Mouse (Mus musculus): ENCODE data around the gene Tspan10. TPM values are rescaled to one million over a fixed set of nuclear protein-coding genes. Genes with fewer than 3 reads are reported as not detected.

The Tspan10 gene
- polyA plus RNA-seq, 1 experiment: 0.54 TPM

- DNase-seq (ENCODE audit: extremely low spot score in 1 of 2, low spot score in 1 of 2): peak in 1 of 2 experiments; percentile 19
These were observed 49.8 kb downstream of the Tspan10 start for GRCm38 (mm10) chr11:120492024-120492877.

- DNase-seq (ENCODE audit: extremely low spot score in 1 of 2, low spot score in 1 of 2): no peak
These were observed 50.4 kb downstream of the Tspan10 start for GRCm38 (mm10) chr11:120492878-120493203.

- no peak for DNase-seq (ENCODE audit: extremely low spot score in 1 of 2, low spot score in 1 of 2)
These were observed 50.9 kb downstream of the Tspan10 start for GRCm38 (mm10) chr11:120493351-120493750.

- DNase-seq (ENCODE audit: extremely low spot score in 1 of 2, low spot score in 1 of 2): no peak
These were observed 51.5 kb downstream of the Tspan10 start for GRCm38 (mm10) chr11:120493911-120494310.

Other genes starting within 250 kb of the Tspan10 start
- 16.9 and 17.2 TPM in 2 replicates for gene Bahcc1, start 209.7 kb upstream of the Tspan10 start, polyA plus RNA-seq (2012; rRNA removed)
- gene Actg1, start 94.1 kb upstream of the Tspan10 start, polyA plus RNA-seq (2012; rRNA removed): 1,138 and 1,210 TPM in 2 replicates
- gene Fscn2, start 81.1 kb upstream of the Tspan10 start, polyA plus RNA-seq (2012; rRNA removed): 0.67 and 0.82 TPM in 2 replicates
- gene Faap100, start 63.9 kb upstream of the Tspan10 start, polyA plus RNA-seq (2012; rRNA removed): 27.6 and 27.8 TPM in 2 replicates
- gene Nploc4, start 4.9 kb upstream of the Tspan10 start, polyA plus RNA-seq (2012; rRNA removed): 52.9 and 60.2 TPM in 2 replicates
- gene Pde6g, start 10.9 kb downstream of the Tspan10 start, polyA plus RNA-seq (2012; rRNA removed): 0.82 and 0.84 TPM in 2 replicates
- gene Oxld1, start 15.4 kb downstream of the Tspan10 start, polyA plus RNA-seq (2012; rRNA removed): 14.3 and 15.4 TPM in 2 replicates
- 26.5 and 29.8 TPM in 2 replicates for gene Ccdc137, start 15.5 kb downstream of the Tspan10 start, polyA plus RNA-seq (2012; rRNA removed)
- 48.0 and 52.0 TPM in 2 replicates for gene Arl16, start 25.0 kb downstream of the Tspan10 start, polyA plus RNA-seq (2012; rRNA removed)
- gene Mrpl12, start 42.0 kb downstream of the Tspan10 start, polyA plus RNA-seq (2012; rRNA removed): 94.2 TPM in 2 replicates
- gene Slc25a10, start 49.2 kb downstream of the Tspan10 start, polyA plus RNA-seq (2012; rRNA removed): 30.6 and 35.8 TPM in 2 replicates
- gene Gcgr, start 88.1 kb downstream of the Tspan10 start, polyA plus RNA-seq (2012; rRNA removed): 0.42 and 0.54 TPM in 2 replicates
- 153 and 174 TPM in 2 replicates for gene Mcrip1, start 107.1 kb downstream of the Tspan10 start, polyA plus RNA-seq (2012; rRNA removed)
- not detected in 2 replicates for gene Ppp1r27, start 108.5 kb downstream of the Tspan10 start, polyA plus RNA-seq (2012; rRNA removed)
- gene P4hb, start 130.6 kb downstream of the Tspan10 start, polyA plus RNA-seq (2012; rRNA removed): 103 and 109 TPM in 2 replicates
- 408 and 428 TPM in 2 replicates for gene Arhgdia, start 139.0 kb downstream of the Tspan10 start, polyA plus RNA-seq (2012; rRNA removed)
- gene Alyref, start 155.7 kb downstream of the Tspan10 start, polyA plus RNA-seq (2012; rRNA removed): 46.3 and 53.0 TPM in 2 replicates
- 143 and 170 TPM in 2 replicates for gene Anapc11, start 155.8 kb downstream of the Tspan10 start, polyA plus RNA-seq (2012; rRNA removed)
- 0.84 and 1.2 TPM in 2 replicates for gene Npb, start 165.8 kb downstream of the Tspan10 start, polyA plus RNA-seq (2012; rRNA removed)
- 252 and 254 TPM in 2 replicates for gene Pcyt2, start 175.3 kb downstream of the Tspan10 start, polyA plus RNA-seq (2012; rRNA removed)
- gene Sirt7, start 182.6 kb downstream of the Tspan10 start, polyA plus RNA-seq (2012; rRNA removed): 99.4 and 101 TPM in 2 replicates
- 79.9 and 84.5 TPM in 2 replicates for gene Mafg, start 191.0 kb downstream of the Tspan10 start, polyA plus RNA-seq (2012; rRNA removed)
- gene Pycr1, start 201.1 kb downstream of the Tspan10 start, polyA plus RNA-seq (2012; rRNA removed): 3.2 and 3.7 TPM in 2 replicates
- gene Myadml2, start 205.5 kb downstream of the Tspan10 start, polyA plus RNA-seq (2012; rRNA removed): 4.7 and 5.6 TPM in 2 replicates
- 8.4 and 8.6 TPM in 2 replicates for gene Notum, start 218.5 kb downstream of the Tspan10 start, polyA plus RNA-seq (2012; rRNA removed)
- 45.1 and 51.8 TPM in 2 replicates for gene Aspscr1, start 230.3 kb downstream of the Tspan10 start, polyA plus RNA-seq (2012; rRNA removed)

All from frontal cortex, adult 2 months (tissue).